Comparison of ENCODE assay signal across 24 mouse cellular contexts in genomic region chr11:115599722-115600121, GRCm38 (mm10). TPM values are rescaled to one million over a fixed set of nuclear protein-coding genes. Genes with fewer than 3 reads are reported as not detected.
A peak's percentile ranks its signal among the peaks of the same experiment; 100 is the strongest.
DNase-seq lines count a peak whose midpoint lies in the region; ATAC-seq and TF ChIP-seq lines count a peak whose summit lies in the region.
"Had no signal": no experiment of that assay in that cellular context is flagged by ENCODE, and none has a peak within 500 bp of the region (broad histone marks: within the 10 kb centered on the region; RNA-seq: fewer than 3 reads in every experiment).

No protein-coding gene starts in this region.

- peaks cover 8% of the 10 kb centered on the region for H3K4me1 ChIP-seq in heart, adult 2 months (ENCODE audit: control insufficient read depth, insufficient read depth, low read length)
- H3K4me1 ChIP-seq in heart, embryonic 10.5 days = peaks cover 37% of the 10 kb centered on the region
- peaks cover 37% of the 10 kb centered on the region for H3K4me1 ChIP-seq in bone marrow macrophage, adult 2 months (ENCODE audit: control insufficient read depth, insufficient read depth, low read length)
- peaks cover 49% of the 10 kb centered on the region for H3K4me1 ChIP-seq in liver, embryonic 12.5 days

- H3K4me3 ChIP-seq in heart, adult 2 months = no peak overlapping the region
- H3K4me3 ChIP-seq in heart, embryonic 10.5 days = no peak overlapping the region
- peak overlapping the region; percentile 0; the same call in 1 of the 2 replicates for H3K4me3 ChIP-seq in bone marrow macrophage, adult 2 months (ENCODE audit: insufficient read depth, low read length)
- no peak overlapping the region for H3K4me3 ChIP-seq in liver, embryonic 12.5 days
- H3K4me3 ChIP-seq: embryonic facial prominence, embryonic 15.5 days; forebrain, embryonic 10.5 days; hindbrain, embryonic 12.5 days; left cerebral cortex, adult 2 months; limb, embryonic 10.5 days; midbrain, embryonic 12.5 days had no signal

- intact Hi-C loops in heart, adult 2 months (cut with DNase I) = loop anchor here (5.0 kb wide), 1 partner anchor 187 kb away; no protein-coding TSS in a partner anchor

- H3K36me3 ChIP-seq in heart, adult 2 months (ENCODE audit: control insufficient read depth, insufficient read depth, low read length) = no peaks in the 10 kb centered on the region
- H3K36me3 ChIP-seq in heart, embryonic 10.5 days = peaks cover 43% of the 10 kb centered on the region
- H3K36me3 ChIP-seq in liver, embryonic 12.5 days = peaks cover 66% of the 10 kb centered on the region

- H3K9ac ChIP-seq in heart, adult 2 months (ENCODE audit: low read depth, low read length) = no peak overlapping the region
- no peak overlapping the region for H3K9ac ChIP-seq in liver, embryonic 12.5 days
- H3K9ac ChIP-seq: embryonic facial prominence, embryonic 15.5 days; forebrain, postnatal 0 days; hindbrain, embryonic 12.5 days; midbrain, embryonic 12.5 days had no signal

- H3K4me2 ChIP-seq in liver, embryonic 12.5 days = no peak overlapping the region
- H3K4me2 ChIP-seq: embryonic facial prominence, embryonic 15.5 days; heart, embryonic 11.5 days; hindbrain, embryonic 12.5 days; midbrain, embryonic 12.5 days had no signal

- TF ChIP-seq EP300 in heart, adult 2 months (IDR thresholded peaks at IDR 0.05; ENCODE audit: insufficient read depth, low read depth, low read length) = 0 out of 2 replicates have a peak, but pooled peaks have one; percentile 20

- ATAC-seq in liver, embryonic 12.5 days = no peak
- ATAC-seq: activated CD4-positive, CD25-positive, alpha-beta regulatory T cell, adult 4 months; forebrain, postnatal 0 days; intestine, postnatal 0 days had no signal

- no peak overlapping the region for H3K27ac ChIP-seq in heart, adult 2 months
- no peak overlapping the region for H3K27ac ChIP-seq in heart, embryonic 10.5 days
- H3K27ac ChIP-seq in bone marrow macrophage, adult 2 months (ENCODE audit: insufficient read depth, low read depth, low read length) = peak overlapping the region; percentile 77
- H3K27ac ChIP-seq in liver, embryonic 12.5 days = no peak overlapping the region
- H3K27ac ChIP-seq: embryonic facial prominence, embryonic 15.5 days; forebrain, embryonic 10.5 days; hindbrain, embryonic 12.5 days; left cerebral cortex, adult 2 months; limb, embryonic 10.5 days; midbrain, embryonic 12.5 days; stomach, postnatal 0 days had no signal

- TF ChIP-seq CTCF in heart, adult 2 months (IDR thresholded peaks at IDR 0.05) = no peak
- no peak for TF ChIP-seq CTCF in bone marrow macrophage, adult 2 months (IDR thresholded peaks at IDR 0.05; ENCODE audit: low read depth, low read length)

- no peaks in the 10 kb centered on the region for H3K9me3 ChIP-seq in heart, embryonic 10.5 days
- H3K9me3 ChIP-seq in liver, embryonic 12.5 days (replicated peaks) = no peaks in the 10 kb centered on the region
- H3K9me3 ChIP-seq: embryonic facial prominence, embryonic 15.5 days; forebrain, embryonic 10.5 days; hindbrain, embryonic 12.5 days; limb, embryonic 10.5 days; midbrain, embryonic 12.5 days had no signal

- no peak for DNase-seq in heart, adult 2 months
- no peak for DNase-seq in heart, embryonic 10.5 days (ENCODE audit: low spot score)
- peak; percentile 58 for DNase-seq in right cerebral cortex, adult 18-20 months
- no peak for DNase-seq in right cerebral cortex, postnatal 4 days
- DNase-seq in urinary bladder, postnatal 36 days (ENCODE audit: low spot score in 2 of 2) = no peak
- DNase-seq: adrenal gland, postnatal 14 days; B cell, adult 2 months; cerebellum, adult 9-10 months; forebrain, postnatal 0 days; liver; lung, postnatal 4 days had no signal

- 55% methylated on average over 7 of the region's 7 CpGs for WGBS in heart, adult 2 months
- 86% methylated on average over 7 of the region's 7 CpGs for WGBS in heart, embryonic 10.5 days
- 85% methylated on average over 7 of the region's 7 CpGs for WGBS in liver, embryonic 12.5 days (ENCODE audit: insufficient replicate concordance)

- peaks cover 5% of the 10 kb centered on the region for H3K79me2 ChIP-seq in heart, adult 2 months (replicated peaks; ENCODE audit: control insufficient read depth, insufficient read depth, low read length)

- no peak for TF ChIP-seq POLR2A in heart, adult 2 months (IDR thresholded peaks at IDR 0.05; ENCODE audit: insufficient read depth, low read depth, low read length)
- TF ChIP-seq POLR2A in bone marrow macrophage, adult 2 months (IDR thresholded peaks at IDR 0.05; ENCODE audit: borderline replicate concordance, low read depth, low read length) = no peak

- no peaks in the 10 kb centered on the region for H3K27me3 ChIP-seq in heart, adult 2 months (ENCODE audit: control insufficient read depth, insufficient read depth, low read length)
- H3K27me3 ChIP-seq in heart, embryonic 10.5 days (ENCODE audit: insufficient read depth, poor library complexity, severe bottlenecking) = no peaks in the 10 kb centered on the region
- no peaks in the 10 kb centered on the region for H3K27me3 ChIP-seq in liver, embryonic 12.5 days (replicated peaks)
- H3K27me3 ChIP-seq: CH12.LX; embryonic facial prominence, embryonic 15.5 days; hindbrain, embryonic 12.5 days; midbrain, embryonic 12.5 days had no signal

RNA-seq across cellular contexts. Expression of gene Mrps7, which starts 4.0 kb away (rescaled TPM):
- total RNA-seq in heart, adult 2 months (2021) = 10 to 100 TPM; 74.6 to 80.1 TPM
- 33.9 and 40.2 TPM in 2 replicates for polyA plus RNA-seq in heart, adult 2 months (2012; rRNA removed)
- 105 and 108 TPM in 2 replicates for polyA plus RNA-seq in heart, embryonic 10.5 days (2016; fragmentation: Nextera tagmentation; extraction: Ambion mirVana)
- polyA plus RNA-seq in bone marrow macrophage, adult 2 months (2012; ENCODE audit: insufficient read depth, insufficient read length, missing spikeins) = 33.1 and 36.9 TPM in 2 replicates
- polyA plus RNA-seq in liver, embryonic 12.5 days (2016; fragmentation: Nextera tagmentation; extraction: Ambion mirVana) = 83.1 and 87.3 TPM in 2 replicates

RNA-seq across cellular contexts. Expression of gene Gga3, which starts 4.1 kb away (rescaled TPM):
- 10 to 100 TPM; 16.5 to 20.3 TPM for total RNA-seq in heart, adult 2 months (2021)
- polyA plus RNA-seq in heart, adult 2 months (2012; rRNA removed) = 15.4 and 17.1 TPM in 2 replicates
- polyA plus RNA-seq in heart, embryonic 10.5 days (2016; fragmentation: Nextera tagmentation; extraction: Ambion mirVana) = 25.4 and 25.7 TPM in 2 replicates
- polyA plus RNA-seq in bone marrow macrophage, adult 2 months (2012; ENCODE audit: insufficient read depth, insufficient read length, missing spikeins) = 60.1 and 81.9 TPM in 2 replicates
- polyA plus RNA-seq in liver, embryonic 12.5 days (2016; fragmentation: Nextera tagmentation; extraction: Ambion mirVana) = 14.0 and 14.7 TPM in 2 replicates

RNA-seq across cellular contexts. Expression of gene Mif4gd, which starts 13.0 kb away (rescaled TPM):
- total RNA-seq in heart, adult 2 months (2021) = 10 to 100 TPM; 51.3 to 54.7 TPM
- 94.0 and 123 TPM in 2 replicates for polyA plus RNA-seq in heart, adult 2 months (2012; rRNA removed)
- 19.6 and 22.7 TPM in 2 replicates for polyA plus RNA-seq in heart, embryonic 10.5 days (2016; fragmentation: Nextera tagmentation; extraction: Ambion mirVana)
- 90.6 and 96.3 TPM in 2 replicates for polyA plus RNA-seq in bone marrow macrophage, adult 2 months (2012; ENCODE audit: insufficient read depth, insufficient read length, missing spikeins)
- polyA plus RNA-seq in liver, embryonic 12.5 days (2016; fragmentation: Nextera tagmentation; extraction: Ambion mirVana) = 26.6 and 27.1 TPM in 2 replicates

RNA-seq across cellular contexts. Expression of gene Slc25a19, which starts 28.4 kb away (rescaled TPM):
- total RNA-seq in heart, adult 2 months (2021) = 10 to 100 TPM; 32.9 to 40.7 TPM
- 97.1 and 106 TPM in 2 replicates for polyA plus RNA-seq in heart, adult 2 months (2012; rRNA removed)
- polyA plus RNA-seq in heart, embryonic 10.5 days (2016; fragmentation: Nextera tagmentation; extraction: Ambion mirVana) = 33.5 and 45.5 TPM in 2 replicates
- polyA plus RNA-seq in bone marrow macrophage, adult 2 months (2012; ENCODE audit: insufficient read depth, insufficient read length, missing spikeins) = 27.0 and 37.0 TPM in 2 replicates
- polyA plus RNA-seq in liver, embryonic 12.5 days (2016; fragmentation: Nextera tagmentation; extraction: Ambion mirVana) = 15.7 and 17.2 TPM in 2 replicates

RNA-seq across cellular contexts. Expression of gene Nup85, which starts 35.5 kb away (rescaled TPM):
- total RNA-seq in heart, adult 2 months (2021) = 10 to 100 TPM; 19.8 to 20.2 TPM
- polyA plus RNA-seq in heart, adult 2 months (2012; rRNA removed) = 28.0 and 44.1 TPM in 2 replicates
- polyA plus RNA-seq in heart, embryonic 10.5 days (2016; fragmentation: Nextera tagmentation; extraction: Ambion mirVana) = 179 and 208 TPM in 2 replicates
- 32.3 and 34.6 TPM in 2 replicates for polyA plus RNA-seq in bone marrow macrophage, adult 2 months (2012; ENCODE audit: insufficient read depth, insufficient read length, missing spikeins)
- 202 and 216 TPM in 2 replicates for polyA plus RNA-seq in liver, embryonic 12.5 days (2016; fragmentation: Nextera tagmentation; extraction: Ambion mirVana)
